Mouse (Mus musculus): ENCODE data around the gene Ints3.

Ints3 gene

DNA sequence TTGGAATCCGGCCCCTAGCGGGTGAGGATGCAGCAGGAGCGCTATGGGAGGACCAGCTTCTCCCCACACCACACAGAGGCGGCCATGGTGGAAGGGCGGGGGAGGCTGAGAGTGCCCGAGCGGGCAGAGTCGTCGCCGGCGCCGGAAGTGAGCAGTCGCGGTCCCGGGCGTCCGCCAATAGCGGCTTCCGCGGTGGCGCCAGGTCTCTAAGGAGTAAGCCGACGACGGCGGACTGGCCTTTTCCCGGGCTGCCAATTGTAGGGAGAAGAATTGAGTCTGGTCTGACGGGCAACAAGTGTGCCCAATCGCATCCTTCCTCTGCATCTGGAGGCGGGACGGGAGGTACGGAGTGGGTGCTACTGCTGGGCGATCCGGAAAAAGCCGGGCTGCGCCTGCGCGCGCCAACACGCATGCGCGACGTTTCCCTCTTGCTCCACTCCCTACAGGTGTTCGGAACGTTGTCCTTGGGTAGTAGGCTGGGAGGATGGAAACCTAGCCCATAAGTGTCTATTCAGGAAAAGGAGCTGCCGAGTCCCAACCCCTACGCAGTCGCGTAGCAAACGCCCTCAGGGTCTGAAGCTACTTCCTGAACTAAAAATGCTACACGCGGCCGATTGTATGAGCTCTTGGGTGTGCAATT, at the start of gene Ints3:
Gene Ints3 (minus strand): TSS at position 242 of the 640 bp plus-strand sequence.
- peak; percentile 100 for DNase-seq

DNA sequence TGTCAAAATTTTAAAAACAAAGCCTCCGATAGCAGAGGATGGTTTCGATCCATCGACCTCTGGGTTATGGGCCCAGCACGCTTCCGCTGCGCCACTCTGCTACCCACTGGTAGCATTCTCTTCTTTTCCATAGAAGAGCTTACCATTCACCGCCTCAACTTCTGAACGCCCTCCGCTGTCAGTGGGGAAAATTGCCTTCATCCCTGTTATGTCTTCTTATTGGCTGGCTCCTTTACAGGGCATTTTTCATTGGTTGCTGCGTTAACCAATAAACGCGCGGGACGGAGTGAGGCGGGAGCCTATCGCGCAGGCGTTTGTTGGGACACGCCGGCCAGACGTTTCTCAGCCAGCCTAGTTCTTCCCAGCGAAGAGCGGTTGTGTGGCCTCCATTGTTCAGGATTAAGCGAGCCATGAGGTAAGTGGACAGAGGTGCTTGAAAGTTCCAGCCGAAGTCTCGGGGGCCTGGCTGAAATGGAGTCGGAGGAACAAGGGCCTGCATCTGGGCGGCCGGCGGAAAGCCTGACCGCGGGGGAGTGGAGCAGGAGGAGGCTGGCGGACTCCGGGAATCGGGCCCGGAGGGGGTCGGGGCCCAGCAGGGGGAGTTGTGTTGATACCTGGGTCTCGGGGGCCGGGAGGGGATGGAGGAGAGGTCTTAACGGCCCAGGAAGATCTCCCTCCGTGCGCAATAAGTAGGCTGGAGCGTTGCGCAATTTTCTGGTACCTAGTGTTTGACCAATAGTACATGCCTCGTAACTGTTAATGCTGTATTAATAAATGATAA, 42.6 kb upstream of the Ints3 start, which contains the start of gene Ilf2:
Gene Ilf2 (plus strand): TSS at position 296 of the 781 bp plus-strand sequence.
- peak; percentile 98 for DNase-seq

- DNase-seq: no peak
These were observed 41.9 kb upstream of the Ints3 start for GRCm38 (mm10) chr3:90475151-90475830.

DNA sequence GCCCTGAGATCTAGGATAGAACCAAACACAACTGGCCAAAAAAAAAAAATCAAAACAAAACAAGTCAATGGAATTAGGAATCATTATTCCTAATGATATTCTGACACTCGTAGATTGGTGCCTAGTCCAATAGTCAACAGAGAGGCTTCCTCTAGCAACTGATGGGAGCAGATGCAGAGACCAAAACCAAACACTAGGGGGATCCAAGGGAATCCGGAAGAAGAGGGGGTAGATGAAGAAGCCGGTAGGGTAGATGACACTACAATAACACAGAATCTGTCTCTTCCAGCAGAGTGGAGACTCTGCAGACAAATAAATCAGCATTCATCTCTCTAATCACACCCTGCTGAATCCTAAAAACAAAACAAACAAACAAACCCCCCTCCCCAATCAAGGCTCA, 38.8 kb upstream of the Ints3 start:
- DNase-seq: peak; percentile 43

DNA sequence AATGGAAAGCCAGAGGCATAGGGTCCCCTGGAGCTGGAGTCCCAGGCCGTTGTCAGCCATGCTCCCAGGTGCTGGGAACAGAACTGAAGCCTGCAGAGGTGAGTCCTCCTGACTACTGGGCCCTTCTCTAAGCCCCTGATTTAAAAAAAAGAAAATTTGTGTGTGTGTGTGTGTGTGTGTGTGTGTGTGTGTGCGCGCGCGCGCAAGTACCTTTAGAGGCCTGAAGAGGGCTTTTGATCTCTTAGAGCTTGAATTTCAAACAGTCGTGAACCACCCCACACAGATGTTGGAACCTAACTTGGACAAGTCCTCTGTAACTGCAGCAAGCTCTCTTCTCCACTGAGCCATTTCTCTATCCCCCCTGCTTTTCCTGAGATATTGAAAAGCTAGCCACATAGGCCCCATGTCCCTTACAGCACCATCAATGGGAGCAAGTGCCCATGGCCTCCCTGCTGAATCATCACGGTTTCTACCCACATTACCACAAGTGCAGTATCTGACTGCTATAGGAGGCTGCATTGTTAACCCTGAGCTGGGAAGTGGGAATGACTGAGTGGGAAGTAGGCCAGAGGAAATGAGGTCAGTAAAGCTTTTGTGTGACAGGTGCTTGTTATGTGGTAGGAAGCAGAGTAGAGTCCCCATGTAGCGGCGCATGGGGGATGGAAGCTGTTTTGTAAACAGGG, 34.3 kb upstream of the Ints3 start:
- DNase-seq: no peak

DNA sequence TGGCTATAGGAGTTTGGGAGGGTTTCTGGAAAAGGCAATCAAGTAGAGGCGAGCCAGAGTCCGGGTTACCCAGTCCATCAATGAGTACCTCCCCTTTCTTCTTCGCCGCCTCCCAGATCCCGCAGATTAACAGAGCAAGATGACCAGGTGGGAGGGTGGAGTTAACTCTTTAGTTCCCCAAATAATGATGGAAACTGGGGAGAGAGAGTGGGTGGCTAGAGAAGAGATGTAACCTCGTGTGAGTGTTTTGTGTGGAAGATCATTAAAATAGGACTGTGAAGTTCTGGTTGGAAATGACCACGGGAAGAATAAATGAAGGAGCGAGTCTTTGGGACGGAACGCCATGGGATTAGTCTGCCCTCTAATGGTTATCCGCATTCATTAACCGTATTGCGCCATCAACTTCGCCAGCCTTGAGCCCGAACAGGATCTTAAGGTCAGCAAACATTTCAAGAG, 32.9 kb upstream of the Ints3 start:
- DNase-seq: peak; percentile 62

DNA sequence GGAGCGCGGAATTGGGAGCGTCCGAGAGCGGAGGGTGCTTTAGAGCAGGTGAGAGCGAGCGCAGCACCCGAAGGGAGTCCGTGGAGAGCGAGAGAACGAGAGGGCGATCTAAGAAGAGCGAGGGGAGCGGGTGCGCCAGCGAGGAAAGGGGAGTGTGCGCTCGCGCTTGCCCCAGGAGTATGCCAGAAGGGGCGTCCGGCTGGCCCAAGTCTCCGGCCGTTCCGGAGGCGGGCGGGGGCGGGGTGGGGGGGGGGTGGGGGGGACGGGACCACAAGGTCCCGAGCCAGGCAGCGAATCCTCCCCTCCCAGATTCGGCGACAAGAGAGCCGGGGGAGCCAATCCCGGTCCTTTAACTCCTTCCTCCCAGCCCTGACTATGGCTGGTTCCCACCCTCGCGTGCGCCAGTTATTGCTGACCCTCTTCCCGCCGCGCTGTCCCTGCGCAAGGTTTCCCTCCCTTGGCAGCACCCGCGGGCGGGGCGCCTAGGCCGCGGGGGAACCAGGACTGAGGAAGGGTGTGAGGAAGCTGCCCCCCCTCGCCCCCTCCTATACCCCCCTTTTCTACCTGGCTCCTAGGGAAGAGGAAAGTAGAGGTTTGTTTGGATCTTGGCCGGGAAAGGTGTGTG, 32.4 kb upstream of the Ints3 start, which contains the start of gene Npr1:
Gene Npr1 (minus strand): TSS at position 181 of the 625 bp plus-strand sequence.
- peak; percentile 53 for DNase-seq

DNA sequence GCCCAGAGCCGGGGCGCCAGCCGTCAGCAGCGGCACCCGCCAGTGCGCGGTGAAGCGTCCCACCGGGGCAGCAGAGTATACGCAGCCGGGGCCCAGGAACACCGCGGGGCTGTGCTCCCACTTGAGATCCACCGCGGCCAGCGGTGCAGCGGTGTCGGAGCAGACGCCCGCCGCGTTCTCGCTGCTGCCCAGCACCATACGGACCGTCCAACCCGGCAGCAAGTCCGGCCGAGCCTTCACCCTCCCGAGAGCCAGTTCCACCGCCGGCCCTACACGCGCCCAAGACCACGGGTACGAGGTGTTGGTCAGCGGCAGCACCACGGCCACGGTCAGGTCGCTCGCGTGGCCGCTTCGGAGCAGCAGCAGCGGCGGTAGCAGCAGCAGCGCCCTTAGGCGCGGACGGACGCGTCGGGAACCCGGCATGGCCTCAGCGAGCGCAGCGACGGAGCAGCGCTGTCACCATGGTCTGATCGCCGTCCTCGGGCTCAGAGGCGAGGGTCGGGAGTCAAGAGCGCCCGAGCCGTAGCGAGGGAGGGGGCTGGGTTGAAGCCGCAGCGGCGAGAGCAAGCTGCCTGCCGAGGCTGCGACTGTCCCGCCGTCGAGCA, 31.8 kb upstream of the Ints3 start:
- peak; percentile 20 for DNase-seq

DNA sequence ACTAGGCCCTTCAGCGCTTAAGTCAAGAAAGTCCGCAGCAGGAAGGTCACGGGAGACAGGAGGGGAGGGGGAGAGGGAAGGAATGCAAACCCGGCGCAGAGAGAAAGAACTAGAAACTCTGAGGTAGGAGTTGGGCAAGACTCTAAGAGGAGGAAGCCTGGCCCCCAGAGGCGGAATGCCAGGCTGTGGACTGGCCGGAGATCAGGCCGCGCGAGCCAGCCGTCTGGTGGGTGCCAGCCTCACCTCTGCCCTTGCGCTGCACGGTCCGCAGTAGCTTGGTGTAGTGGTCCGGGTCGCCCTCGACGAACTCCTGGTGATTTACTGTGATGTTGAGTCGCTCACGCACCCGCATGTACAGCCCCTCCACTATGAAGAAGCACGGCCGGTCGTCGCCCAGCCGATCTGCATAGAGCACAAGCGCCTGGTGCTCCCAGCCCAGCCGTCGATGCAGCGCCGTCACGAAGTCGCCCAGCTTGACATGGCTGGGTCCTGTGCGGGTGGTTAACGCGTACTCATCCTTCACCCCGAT, 31.2 kb upstream of the Ints3 start:
- no peak for DNase-seq

DNA sequence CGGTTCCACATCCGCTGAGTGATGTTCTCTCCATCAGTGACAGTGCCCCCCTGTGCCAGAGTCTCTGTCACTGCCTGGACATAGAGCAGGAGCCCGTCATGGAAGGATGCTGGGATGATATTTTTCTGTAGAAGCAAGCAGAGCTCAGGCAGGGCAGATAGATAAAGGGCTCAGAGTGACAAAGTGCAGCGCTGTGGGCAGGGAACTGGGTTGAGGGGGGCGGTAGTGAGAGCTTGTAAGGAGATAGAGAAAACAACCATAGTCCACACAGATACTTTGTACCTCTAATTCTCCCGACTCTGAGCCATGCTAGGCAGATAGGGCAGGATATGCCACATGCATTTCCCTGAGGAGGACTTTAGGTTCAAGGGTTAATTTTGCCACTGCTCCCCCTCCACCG, 29.2 kb upstream of the Ints3 start:
- no peak for DNase-seq

GRCm38 (mm10) chr3:90461935-90462334, 28.5 kb upstream of the Ints3 start:
- DNase-seq: no peak

DNA sequence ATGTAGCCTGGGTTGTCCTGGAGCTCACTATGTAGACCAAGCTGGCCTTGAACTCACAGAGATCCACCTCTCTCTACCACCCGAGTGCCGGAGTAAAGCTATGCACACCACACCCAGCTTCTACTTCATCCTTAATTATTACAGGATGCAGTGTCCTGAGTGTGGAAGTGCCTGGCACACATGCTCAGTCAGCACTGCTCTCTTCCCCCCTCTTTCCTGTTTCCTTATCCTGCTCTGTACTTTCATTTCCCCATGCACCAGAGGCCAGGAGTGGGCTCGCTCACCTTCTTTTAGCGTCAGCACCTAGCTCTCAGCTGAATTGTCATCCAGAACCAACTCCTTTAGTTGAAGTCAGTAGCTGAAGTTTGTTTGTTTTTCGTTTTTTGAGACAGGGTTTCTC, 26.9 kb upstream of the Ints3 start:
- no peak for DNase-seq

DNA sequence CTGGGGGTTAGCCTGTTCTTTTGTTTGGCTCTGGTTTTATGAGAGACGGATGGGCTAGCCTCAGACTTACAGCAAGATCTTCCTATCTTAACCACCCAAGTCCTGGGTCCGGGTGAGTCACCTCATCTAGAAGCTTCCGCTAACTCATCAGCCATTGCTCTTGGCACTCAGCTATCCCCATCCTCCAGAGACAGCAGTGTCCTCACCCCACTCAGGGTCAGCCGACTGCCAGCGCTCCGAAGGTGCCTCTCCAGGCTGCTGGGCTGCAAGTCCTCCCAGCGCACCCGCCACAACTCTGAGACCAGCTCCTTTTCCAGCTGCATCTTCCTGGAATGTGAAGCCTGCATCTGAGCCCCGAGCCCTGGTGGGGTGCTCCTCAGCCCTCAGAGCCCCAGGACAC, 26.3 kb upstream of the Ints3 start:
- no peak for DNase-seq

DNA sequence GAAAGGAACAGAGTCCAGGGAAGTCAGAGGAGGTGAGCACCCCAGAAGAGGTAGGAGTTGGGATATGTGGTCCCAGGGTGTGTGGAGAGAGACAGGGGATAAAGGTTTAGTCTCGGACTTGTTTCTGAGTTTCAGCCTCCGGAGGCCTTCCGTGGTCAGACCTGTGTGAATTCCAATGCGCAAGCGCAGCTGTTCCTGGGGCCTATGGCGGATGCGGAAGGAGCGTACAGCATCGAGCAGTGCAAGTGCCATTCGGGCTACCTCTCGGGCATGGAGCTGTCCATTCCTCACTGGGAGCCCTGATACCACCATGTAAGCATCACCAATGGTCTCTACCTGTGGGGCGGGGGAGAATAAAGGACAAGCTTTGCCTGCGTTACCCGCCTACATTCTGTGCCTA, 21.5 kb upstream of the Ints3 start:
- DNase-seq: no peak

GRCm38 (mm10) chr3:90451396-90452095, 18.1 kb upstream of the Ints3 start:
- DNase-seq: no peak

DNA sequence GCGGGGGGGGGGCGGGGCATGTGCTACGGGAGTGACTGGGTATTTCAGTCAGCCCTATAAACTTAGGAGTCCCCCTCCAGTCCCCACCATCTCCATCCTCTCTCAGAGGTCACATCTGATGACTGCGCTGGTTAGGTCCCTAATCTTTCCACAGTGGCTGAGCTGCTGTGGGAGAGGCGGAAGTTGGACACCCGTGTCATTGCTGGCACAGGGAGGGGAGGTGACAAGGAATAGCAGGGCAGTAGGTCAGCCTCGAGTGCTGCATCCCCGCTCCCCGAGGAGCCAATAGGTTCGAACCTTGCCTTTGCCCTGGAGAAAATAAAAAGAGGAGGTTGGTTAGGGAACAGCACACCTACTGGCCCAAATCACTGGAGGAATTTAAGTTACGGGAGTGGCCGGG, 17.5 kb upstream of the Ints3 start:
- no peak for DNase-seq

DNA sequence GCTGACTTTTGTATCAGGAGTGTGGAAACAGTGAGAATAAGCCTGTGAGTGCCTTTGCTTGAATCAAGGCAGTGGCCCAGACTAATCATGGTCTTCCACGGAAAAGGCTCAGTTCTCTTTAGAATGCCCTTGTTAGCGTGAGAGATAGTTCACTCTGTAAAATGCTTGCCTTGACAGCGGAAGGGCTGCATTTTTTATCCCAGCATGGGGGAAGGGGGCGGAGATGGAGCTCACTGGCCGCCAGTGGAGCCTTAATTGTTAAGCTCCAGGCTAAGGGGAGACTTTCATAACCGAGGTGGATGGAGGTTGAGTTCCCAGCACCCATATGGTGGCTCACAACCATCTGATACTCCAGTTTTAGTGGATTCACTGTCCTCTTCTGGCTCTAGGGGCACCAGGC, 15.2 kb upstream of the Ints3 start:
- DNase-seq: no peak

- DNase-seq: peak; percentile 49
These were observed 13.7 kb upstream of the Ints3 start for GRCm38 (mm10) chr3:90447123-90447494.

DNA sequence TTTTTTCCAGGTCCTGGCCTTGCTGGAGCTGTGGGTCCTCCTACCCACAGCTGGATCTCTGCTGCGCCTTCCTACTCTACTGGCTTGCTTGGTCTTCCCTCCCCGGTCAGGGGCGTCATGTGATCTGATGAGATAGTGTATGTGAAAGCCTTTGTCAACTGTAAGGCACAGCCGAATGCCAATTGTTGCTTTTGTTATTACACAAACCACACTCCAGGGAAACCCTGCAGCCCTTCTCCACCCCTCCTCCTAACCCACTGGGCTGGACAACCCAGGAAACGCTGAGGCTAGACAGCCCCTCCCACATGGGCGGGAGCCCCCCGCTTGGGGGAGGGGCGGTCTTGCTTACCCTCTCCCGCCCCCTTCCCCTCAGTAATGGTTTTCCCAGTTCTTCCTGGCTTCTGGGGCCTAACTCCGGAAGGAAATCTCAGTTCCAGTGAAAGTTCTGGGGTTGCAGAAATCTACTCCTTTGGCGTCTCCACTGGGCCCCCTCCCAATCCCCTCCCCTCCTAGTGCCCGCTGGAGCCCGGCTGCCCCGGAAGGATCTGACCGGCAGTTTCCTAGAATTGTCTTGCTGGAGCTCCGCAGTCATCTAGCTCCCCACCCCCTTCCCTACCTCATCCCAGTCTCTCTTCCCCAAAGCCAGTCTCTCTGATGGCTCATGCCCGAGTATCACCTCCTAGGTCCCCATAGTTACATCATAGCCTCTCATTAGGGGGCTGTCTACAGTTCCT, 13.1 kb upstream of the Ints3 start:
- DNase-seq: peak; percentile 93

DNA sequence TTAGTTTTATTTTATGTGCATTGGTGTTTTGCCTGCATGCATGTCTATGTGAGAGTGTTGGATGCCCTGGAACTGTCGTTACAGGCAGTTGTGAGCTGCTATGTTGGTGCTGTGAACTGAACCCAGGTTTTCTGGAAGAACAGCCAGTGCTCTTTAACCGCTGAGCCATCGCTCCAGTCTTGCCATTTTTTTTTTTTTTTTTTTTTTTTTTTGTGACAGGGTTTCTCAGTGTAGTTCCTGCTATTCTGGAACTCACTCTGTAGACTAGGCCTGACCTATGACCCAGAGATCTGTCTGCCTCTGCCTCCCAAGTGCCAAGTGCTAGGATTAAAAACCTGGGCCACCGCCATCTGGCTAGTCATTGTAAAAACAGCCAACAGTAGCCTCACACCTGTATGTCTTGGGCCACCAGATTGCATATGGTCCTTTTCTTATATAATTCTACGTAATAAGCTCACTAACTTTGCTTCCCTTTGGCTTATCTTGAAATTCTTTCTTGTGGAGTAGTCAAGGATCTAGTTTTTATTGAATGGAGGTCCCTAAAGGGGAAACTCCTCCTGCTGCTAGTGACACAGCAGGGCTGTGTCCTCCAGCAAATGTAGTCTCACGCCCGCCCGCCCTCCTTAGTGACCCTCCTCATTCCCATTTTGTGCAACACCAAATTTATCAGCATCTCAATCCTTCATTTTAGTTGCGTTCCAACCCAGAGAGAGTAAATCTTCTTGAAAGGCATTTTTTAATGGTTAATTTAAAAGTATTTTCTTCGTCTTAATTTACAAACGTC, 12.2 kb upstream of the Ints3 start:
- no peak for DNase-seq
